Mouse (Mus musculus): ENCODE results near the gene Schip1.

DNA sequence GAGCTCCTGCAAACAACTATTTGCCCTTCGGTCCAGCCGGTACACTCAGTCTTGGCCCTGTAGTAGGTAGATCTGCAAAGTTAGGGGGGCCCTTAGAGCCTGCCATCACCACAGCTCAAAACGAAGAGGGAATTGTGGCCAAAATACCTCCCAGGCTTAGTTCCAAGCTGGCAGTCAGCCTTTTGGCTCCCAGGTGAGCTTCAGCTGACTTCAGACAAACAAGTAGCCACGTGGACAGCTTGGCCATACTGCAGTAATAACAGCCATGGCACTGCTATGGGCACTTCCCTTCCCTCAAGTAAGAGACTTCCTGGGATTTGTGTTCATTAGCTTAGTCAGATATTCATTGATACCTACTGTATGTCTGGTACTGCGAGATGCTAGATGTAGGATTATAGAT lies 495.5 kb downstream of the Schip1 start:
- TF ChIP-seq CTCF (IDR thresholded peaks at IDR 0.05; ENCODE audit: control insufficient read depth, insufficient read depth, insufficient replicate concordance, low read depth, low read length), result no peak
- TF ChIP-seq POLR2A (IDR thresholded peaks at IDR 0.05; ENCODE audit: control insufficient read depth, low read depth, low read length), result no peak

Measured in testis, adult 2 months (tissue).